Mouse (Mus musculus): ENCODE data around the gene Myo1e. TPM values are rescaled to one million over a fixed set of nuclear protein-coding genes. Genes with fewer than 3 reads are reported as not detected.

Gene Myo1e
- total RNA-seq, 4 experiments from 2014 or later: 12.6 to 23.5 (median 15.5) TPM

GRCm38 (mm10) chr9:70406596-70406995, 199.4 kb downstream of the Myo1e start:
- DNase-seq (ENCODE audit: low spot score in 2 of 2): no peak

- no peak for DNase-seq (ENCODE audit: low spot score in 2 of 2)
Measured at GRCm38 (mm10) chr9:70408791-70409190, 201.6 kb downstream of the Myo1e start.

- no peak for DNase-seq (ENCODE audit: low spot score in 2 of 2)
Measured at GRCm38 (mm10) chr9:70409743-70410142, 202.6 kb downstream of the Myo1e start.

- no peak for DNase-seq (ENCODE audit: low spot score in 2 of 2)
Measured at GRCm38 (mm10) chr9:70410668-70411067, 203.5 kb downstream of the Myo1e start.

GRCm38 (mm10) chr9:70413038-70413437, 205.9 kb downstream of the Myo1e start:
- no peak for DNase-seq (ENCODE audit: low spot score in 2 of 2)

GRCm38 (mm10) chr9:70416412-70416811, 209.3 kb downstream of the Myo1e start:
- no peak for DNase-seq (ENCODE audit: low spot score in 2 of 2)

GRCm38 (mm10) chr9:70421257-70422056, 214.3 kb downstream of the Myo1e start, which contains the start of gene Ccnb2:
Gene Ccnb2, minus strand, starts transcription at chr9:70421547.
- peak; percentile 56 to 86 for DNase-seq (ENCODE audit: low spot score in 2 of 2)

GRCm38 (mm10) chr9:70422661-70423060, 215.5 kb downstream of the Myo1e start:
- DNase-seq (ENCODE audit: low spot score in 2 of 2): no peak

- DNase-seq (ENCODE audit: low spot score in 2 of 2): no peak
Measured at GRCm38 (mm10) chr9:70439959-70440358, 232.8 kb downstream of the Myo1e start.

- no peak for DNase-seq (ENCODE audit: low spot score in 2 of 2)
Measured at GRCm38 (mm10) chr9:70449072-70449471, 241.9 kb downstream of the Myo1e start.

Small RNA genes within 50 kb of the gene (microRNA-seq; reads per million reads assigned to microRNA genes)
- 0.44 to 0.84 reads per million in 2 experiments for gene Mir5626

Other genes with a start within 250 kb of the Myo1e start
- gene Bnip2, start 217.9 kb upstream of the Myo1e start, total RNA-seq (2022): 10 to 100 TPM; 32.1 to 47.1 (median 40.2) TPM
- 10 to 100 TPM; 46.0 to 59.2 (median 52.4) TPM for gene Gtf2a2, start 194.8 kb upstream of the Myo1e start, total RNA-seq (2022)
- not detected for gene Gcnt3, start 169.3 kb upstream of the Myo1e start, total RNA-seq (2022)
- gene Fam81a, start 64.8 kb upstream of the Myo1e start, total RNA-seq (2022): 100 to 1,000 TPM; 144 to 155 (median 151) TPM
- gene Ccnb2, start 214.2 kb downstream of the Myo1e start, total RNA-seq (2022): under 1 TPM; 0.33 to 0.94 (median 0.81) TPM

Data from left cerebral cortex, adult 8-10 months (tissue).